Mouse (Mus musculus): Measurements from ENCODE around the gene Nectin2. TPM values are rescaled to one million over a fixed set of nuclear protein-coding genes. Genes with fewer than 3 reads are reported as not detected.

The Nectin2 gene
- total RNA-seq, 2 experiments from 2014 or later = 5.2 to 5.8 TPM

DNA sequence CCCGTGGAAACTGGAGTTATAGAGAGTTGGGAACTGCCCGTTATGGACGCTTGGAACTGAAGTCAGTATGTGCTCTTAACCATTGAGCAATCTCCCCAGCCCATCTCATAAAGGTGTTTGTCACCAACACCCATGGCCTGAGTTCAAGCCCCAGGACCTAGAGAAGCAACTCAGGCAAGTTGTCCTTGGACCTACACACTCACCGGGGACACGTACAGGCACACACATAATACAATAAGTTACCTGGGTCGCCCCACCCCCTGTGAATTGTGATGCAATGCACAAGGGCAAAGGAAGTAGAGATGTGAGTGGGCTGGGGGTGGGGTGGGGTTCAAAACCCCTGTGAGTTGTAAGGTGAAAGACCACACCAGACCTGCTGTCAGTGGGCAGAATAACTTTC is 63.8 kb downstream of the Nectin2 start:
- no peak for DNase-seq

DNA sequence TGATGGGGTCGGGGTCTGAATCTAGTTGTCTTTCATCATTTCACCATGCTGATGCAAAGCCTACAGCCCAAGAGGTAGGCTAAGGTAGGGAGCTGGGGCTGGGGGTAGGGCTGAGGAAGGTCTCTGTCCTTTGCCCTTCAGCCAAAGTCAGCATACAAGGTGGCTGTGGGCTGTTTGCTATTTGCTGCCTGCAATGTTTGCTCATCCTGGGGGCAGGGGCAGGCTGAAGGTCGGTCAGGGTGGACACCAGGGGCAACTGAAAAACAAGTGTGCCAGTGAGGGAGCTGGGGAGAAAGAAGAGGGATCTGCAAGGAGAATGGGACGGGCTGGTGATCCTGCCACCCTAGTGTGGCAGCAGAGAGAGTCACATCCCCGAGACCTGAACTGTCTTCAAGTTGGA is 64.9 kb downstream of the Nectin2 start:
- no peak for DNase-seq

DNA sequence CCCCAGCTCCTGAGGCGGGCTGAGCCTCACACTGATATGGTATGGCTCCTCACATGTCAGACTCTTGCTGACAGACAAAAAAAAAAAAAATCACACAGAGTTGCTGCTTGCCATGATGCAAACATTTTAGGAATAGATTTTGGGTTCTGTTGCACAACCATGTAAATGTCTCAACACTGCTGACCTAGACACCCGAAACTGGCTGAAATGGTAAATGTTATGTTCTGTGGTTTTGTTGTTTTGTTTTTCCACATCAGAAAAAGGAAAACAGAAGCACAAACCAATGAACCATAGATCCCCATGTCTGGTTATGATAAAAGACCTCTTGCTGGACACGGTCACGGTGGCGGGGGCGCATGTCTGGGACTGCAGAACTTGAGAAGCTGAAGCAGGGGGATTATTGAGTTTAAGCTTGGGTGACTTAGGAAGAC is 66.5 kb downstream of the Nectin2 start:
- no peak for DNase-seq

DNA sequence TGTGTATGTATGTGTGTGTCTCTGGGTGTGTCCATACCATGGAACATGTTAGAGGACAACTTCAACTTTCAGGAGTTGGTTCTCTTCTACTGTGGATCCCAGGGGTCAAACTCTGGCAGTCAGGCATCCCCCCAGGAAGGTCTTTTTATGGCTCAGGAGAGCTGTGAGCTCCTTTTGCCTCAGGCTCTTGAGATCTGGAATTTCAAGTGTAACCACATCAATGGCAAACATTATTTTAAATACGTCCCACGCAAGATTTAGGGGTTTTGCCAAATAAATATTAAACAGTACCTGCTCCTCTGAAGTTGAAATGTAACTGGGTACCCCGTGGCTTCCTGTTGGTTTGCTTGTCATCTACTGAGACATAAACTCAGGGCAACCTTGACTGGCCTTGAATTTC is 67.3 kb downstream of the Nectin2 start:
- DNase-seq = no peak

DNA sequence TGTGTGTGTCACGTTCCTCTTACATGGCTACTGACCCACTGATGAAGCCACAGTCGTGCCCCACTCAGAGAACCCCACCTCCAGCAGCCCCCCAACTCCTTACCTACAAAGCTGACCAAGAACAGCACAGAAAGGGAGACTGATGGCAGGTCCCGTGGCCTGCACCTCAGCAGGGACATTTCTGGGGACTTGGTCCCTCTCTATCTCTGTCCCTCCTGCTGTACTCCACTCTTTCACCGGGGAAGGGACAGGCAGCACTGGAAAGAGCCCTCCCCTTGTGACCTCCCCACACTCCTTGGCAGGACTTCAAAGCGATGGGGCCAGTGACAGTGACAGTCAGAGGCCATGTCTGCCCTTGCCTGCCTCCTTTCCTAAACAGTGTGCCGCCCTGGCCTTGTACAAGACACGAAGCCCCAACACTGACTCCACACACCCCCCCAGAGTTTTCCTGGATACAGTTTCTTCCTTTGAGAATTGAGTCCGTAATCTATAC is 69.0 kb downstream of the Nectin2 start, which contains the start of the genes Gm44805 and Apoc4:
Gm44805 (minus strand) TSS at position 222 of the 493 bp plus-strand sequence.
Apoc4 (minus strand) TSS at position 278 of the 493 bp plus-strand sequence.
- no peak for DNase-seq

DNA sequence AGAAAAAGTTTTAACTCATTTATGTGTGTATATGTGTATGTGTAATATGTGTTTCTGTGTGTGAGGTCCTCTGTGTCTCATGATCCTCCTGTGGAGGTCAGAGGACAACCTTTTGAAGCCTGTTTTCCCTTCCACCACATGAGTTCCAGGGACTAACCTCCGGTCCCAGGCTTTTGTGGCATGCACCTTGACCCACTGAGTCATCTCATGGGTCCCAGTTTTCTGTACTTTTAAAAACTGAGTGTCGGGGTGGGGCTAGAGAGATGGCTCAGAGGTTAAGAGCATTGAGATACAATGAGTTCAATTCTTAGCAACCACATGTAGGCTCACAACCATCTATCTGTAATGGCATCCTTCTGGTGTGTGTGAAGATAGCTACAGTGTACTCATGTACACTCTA is 69.6 kb downstream of the Nectin2 start:
- no peak for DNase-seq

DNA sequence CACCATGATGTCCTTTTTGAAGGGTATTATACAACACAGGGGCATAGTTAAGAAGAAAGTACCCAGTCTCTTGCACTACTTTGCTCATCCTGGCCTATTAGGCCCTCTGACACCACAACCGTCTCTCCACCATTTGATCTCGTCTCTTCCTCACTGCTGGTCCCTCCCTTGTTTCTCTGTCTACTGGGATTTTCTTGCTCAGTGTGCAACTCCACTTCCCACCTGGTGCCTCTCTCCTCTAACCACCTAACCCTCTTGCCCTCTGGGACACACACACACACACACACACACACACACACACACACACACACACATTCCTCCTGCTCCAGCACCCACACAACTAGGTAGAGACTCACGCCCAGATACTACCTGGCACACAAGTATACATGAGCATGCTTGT is 71.4 kb downstream of the Nectin2 start:
- no peak for DNase-seq

DNA sequence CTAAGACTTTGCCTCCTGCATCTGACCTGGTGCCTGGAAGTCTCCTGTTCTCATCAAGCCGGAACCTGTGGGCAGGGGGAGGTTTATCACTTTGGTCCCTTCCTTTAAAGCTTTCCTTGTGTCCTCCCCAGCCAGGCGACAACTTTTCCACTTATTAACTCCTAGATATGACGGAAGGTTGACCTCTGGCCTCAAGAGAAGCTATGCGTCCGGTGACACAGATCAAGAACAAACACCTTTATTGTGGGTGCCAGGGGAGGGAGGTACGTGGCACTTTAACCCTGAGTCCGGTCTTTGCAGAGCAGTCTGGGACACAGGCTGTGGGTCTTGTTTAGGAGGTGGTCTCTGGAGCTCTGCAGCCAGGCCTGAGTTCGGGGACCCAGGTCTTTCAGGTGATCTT is 72.4 kb downstream of the Nectin2 start, which contains the start of gene Apoc2:
Apoc2 (minus strand) TSS at position 70 of the 400 bp plus-strand sequence.
- DNase-seq = no peak

DNA sequence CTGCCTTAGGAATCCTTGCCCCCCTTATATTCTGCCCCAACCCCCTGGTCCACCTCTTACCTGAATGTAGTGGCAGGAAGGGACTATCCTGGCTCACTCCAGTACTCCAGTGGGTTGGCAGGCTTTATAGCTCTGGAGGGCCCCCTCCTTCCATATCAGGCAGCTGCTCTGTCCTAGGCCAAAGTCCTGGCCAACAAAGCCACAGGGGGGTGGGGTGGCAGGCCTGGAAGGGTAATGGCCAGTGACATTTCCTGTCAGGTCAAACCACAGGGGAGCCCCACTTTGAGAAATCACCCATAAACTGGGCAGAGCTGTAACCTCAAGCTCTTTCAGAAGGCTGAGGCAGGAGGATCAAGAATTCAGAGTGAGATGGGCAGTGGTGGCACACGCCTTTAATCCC is 73.6 kb downstream of the Nectin2 start:
- no peak for DNase-seq

DNA sequence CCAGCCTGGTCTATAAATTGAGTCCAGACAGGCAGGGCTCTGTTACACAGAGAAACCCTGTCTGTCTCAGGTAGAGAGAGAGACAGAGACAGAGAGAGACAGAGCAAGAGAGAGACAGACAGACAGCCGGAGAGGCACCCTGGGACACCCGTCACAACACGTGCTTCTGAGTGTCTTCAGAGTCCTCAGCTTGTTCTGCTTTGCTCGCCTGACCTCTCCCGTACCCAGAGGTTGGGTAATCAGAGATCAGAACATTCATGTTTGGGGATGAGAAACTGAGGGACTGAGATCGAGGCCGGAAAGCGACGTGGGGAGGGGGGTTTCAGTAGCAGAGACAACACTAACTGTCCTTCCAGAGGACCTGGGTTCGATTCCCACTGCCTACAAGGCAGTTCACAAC is 74.5 kb downstream of the Nectin2 start:
- no peak for DNase-seq

DNA sequence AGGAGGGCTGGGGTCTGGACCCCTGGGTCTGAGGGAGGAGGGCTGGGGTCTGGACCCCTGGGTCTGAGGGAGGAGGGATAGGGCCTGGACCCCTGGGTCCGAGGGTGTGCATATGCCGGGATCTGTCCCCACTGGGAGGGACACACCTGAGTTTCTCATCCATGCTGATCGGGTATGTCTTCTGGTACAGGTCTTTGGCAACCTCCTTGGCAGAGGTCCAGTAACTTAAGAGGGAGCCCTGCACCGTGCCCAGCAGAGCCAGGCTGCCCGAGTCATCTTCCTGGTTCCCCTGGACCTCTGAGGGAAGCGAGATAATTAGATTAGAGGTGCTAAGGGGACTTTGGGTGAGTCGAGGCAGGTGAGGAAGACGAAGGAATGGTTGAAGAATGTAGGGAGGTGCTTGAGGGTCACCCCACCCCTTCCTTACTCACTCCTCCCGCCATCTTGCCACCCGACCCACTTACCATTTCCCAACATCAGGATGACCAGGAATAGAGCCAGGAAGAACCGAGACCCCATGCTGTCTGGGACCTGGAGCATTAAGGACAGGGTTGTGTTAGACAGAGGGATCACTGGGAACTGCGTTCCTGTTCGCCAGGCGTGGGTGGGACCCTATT is 77.1 kb downstream of the Nectin2 start:
- no peak for DNase-seq

DNA sequence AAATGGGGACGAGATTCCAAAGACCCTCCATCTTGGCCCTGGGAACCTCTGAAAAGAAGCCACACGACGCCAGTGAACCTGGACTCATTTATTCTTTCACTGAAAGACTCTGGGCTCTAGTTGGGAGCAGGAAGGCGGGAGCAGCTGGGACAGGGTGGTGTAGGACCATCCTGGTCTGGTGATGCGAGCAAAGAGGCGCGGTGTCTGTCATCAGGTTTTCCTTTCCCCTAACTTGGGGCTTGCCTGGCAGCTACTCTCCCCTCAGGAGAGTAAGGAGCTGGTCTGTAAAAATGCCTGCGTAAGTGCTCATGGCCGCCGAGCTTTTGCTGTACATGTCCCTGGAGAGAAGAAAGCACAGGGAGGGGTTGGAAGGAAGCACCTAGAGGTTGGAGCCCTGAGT is 78.8 kb downstream of the Nectin2 start:
- DNase-seq = no peak

DNA sequence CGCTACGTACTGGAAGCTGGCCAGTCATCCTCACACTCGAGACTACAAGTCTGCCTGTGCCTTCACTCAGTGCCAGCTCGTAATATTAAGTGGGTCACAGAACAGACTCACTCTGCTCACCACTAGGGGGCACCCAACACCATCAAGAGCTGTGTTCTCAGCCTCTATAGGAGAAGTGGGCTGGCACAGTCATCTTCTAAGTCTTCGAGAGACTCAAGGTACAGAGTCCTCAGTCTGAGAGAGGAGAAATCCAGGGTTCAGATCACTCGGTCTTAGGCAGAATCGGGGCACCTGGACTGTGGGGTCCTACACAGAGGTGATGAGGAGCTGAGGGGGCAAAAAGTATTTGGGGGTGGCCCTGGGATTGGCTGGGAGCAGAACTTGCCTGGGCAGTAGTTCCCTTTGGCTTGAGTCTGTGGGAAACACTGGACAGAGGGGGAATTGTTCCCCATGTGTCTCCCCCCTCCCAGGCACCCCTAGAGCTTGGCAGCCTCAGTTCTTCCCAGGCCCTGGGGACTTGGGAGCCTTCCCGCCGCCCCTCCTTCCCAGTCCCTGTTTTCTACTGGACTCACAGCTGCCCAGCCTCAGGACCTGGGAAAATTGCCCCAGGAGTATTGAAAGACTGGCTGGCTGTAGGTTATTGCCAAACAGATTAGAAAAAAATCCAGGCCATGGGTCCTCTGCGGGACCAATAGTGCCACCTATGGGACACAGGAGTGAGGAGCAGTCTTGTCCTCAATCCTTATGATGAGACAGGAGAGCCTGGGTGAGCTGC is 81.1 kb downstream of the Nectin2 start:
- peak; percentile 87 to 90 for DNase-seq

DNA sequence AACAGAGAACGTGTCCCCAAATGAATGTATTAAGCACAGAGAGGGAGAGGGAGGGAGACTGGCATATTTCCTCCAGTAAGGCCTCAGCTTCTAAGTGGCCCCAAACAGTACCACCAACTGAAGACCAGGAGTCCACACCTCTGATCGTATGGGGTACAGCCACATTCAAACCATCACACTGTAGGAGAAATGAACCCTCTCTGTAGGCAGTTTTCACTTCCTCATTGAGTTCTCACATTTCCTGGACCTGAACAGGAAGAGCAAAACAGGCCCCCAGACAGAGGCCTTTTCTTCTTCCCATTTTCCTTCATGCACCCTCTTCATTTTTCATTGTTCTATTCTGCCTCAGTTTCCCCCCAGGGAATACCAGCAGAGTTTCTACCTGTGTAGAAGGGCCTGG is 82.8 kb downstream of the Nectin2 start:
- DNase-seq = no peak

DNA sequence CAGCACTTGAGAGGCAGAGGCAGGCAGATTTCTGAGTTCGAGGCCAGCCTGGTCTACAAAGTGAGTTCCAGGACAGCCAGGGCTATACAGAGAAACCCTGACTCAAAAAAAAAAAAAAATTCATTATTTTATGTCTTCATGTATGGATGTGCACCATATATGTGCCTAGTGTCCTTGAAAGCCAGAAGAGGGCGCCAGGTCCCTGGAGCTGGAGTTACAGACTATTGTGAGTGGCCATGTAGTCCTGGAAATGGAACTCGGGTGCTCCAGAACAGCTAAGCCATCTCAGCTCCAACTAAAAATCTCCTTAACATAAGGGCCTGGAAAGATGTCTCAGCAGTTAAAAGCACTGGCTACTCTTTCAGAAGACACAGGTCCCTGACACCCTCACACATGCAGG is 83.5 kb downstream of the Nectin2 start:
- DNase-seq = no peak

Other genes with a start within 250 kb of the Nectin2 start
- 1 to 10 TPM; 6.8 to 6.9 TPM for gene Bloc1s3, start 242.1 kb downstream of the Nectin2 start, total RNA-seq (2021)
- 10 to 100 TPM; 19.8 to 21.5 TPM for gene Trappc6a, start 242.1 kb downstream of the Nectin2 start, total RNA-seq (2021)
- under 1 TPM; 0.37 to 0.48 TPM for gene Nkpd1, start 232.6 kb downstream of the Nectin2 start, total RNA-seq (2021)
- gene Ppp1r37, start 187.4 kb downstream of the Nectin2 start, total RNA-seq (2021) = 100 to 1,000 TPM; 113 to 120 TPM
- gene Zfp296, start 173.2 kb downstream of the Nectin2 start, total RNA-seq (2021) = under 1 TPM; 0.33 to 0.75 TPM
- 10 to 100 TPM; 44.2 to 46.1 TPM for gene Gemin7, start 172.9 kb downstream of the Nectin2 start, total RNA-seq (2021)
- gene Clasrp, start 146.0 kb downstream of the Nectin2 start, total RNA-seq (2021) = 100 to 1,000 TPM in 1 of 2 experiments, 10 to 100 TPM in 1; 90.1 to 103 TPM
- gene Relb, start 121.0 kb downstream of the Nectin2 start, total RNA-seq (2021) = 10 to 100 TPM in 1 of 2 experiments, 1 to 10 TPM in 1; 7.3 to 10.2 TPM
- 100 to 1,000 TPM; 131 to 144 TPM for gene Clptm1, start 85.5 kb downstream of the Nectin2 start, total RNA-seq (2021)
- gene Apoc2, start 72.5 kb downstream of the Nectin2 start, total RNA-seq (2021) = not detected
- gene Gm44805, start 69.1 kb downstream of the Nectin2 start, total RNA-seq (2021) = not detected
- gene Apoc4, start 69.0 kb downstream of the Nectin2 start, total RNA-seq (2021) = not detected
- 1 to 10 TPM; 4.6 to 5.7 TPM for gene Apoc1, start 57.8 kb downstream of the Nectin2 start, total RNA-seq (2021)
- gene Apoe, start 51.3 kb downstream of the Nectin2 start, total RNA-seq (2021) = 1,000 to 10,000 TPM; 2,147 to 2,303 TPM
- gene Tomm40, start 35.0 kb downstream of the Nectin2 start, total RNA-seq (2021) = 100 to 1,000 TPM; 110 to 115 TPM
- gene Bcam, start 20.5 kb upstream of the Nectin2 start, total RNA-seq (2021) = 1 to 10 TPM; 9.5 to 9.8 TPM
- not detected for gene Cblc, start 46.3 kb upstream of the Nectin2 start, total RNA-seq (2021)
- gene Bcl3, start 72.3 kb upstream of the Nectin2 start, total RNA-seq (2021) = 1 to 10 TPM in 1 of 2 experiments, under 1 TPM in 1; 0.32 to 1.4 TPM
- gene Gm19345, start 101.5 kb upstream of the Nectin2 start, total RNA-seq (2021) = 1 to 10 TPM; 1.2 to 1.9 TPM
- gene Ceacam16, start 110.8 kb upstream of the Nectin2 start, total RNA-seq (2021) = not detected
- not detected for gene Ceacam19, start 137.5 kb upstream of the Nectin2 start, total RNA-seq (2021)
- gene Pvr, start 170.7 kb upstream of the Nectin2 start, total RNA-seq (2021) = 10 to 100 TPM; 11.5 to 14.9 TPM
- not detected for gene Igsf23, start 200.3 kb upstream of the Nectin2 start, total RNA-seq (2021)
- not detected for gene Ceacam20, start 214.9 kb upstream of the Nectin2 start, total RNA-seq (2021)
- gene Nlrp9b, start 241.0 kb upstream of the Nectin2 start, total RNA-seq (2021) = not detected

Data from layer of hippocampus, postnatal 36 days (tissue).